Mouse (Mus musculus): ENCODE measurements around the gene Bola1.

- TF ChIP-seq CTCF (IDR thresholded peaks at IDR 0.05; ENCODE audit: borderline replicate concordance, insufficient read depth, low read length) = no peak
- TF ChIP-seq POLR2A (IDR thresholded peaks at IDR 0.05; ENCODE audit: low read depth, low read length) = no peak
Observed at GRCm38 (mm10) chr3:96171583-96172196, 47.8 kb downstream of the Bola1 start.

All from embryonic fibroblast, embryonic 13.5 days (primary cell).